Mouse (Mus musculus) embryonic fibroblast, embryonic 13.5 days (primary cell): ENCODE results near the gene Bcl2l12.

Experiments
- CTCF ChIP-seq: IDR thresholded peaks from 2 replicates; pipeline ENCODE4 v1.5.1; 2011; ENCODE audit warnings: mild to moderate bottlenecking, control low read depth, low read length, moderate library complexity, borderline replicate concordance; ENCODE audit not compliant: insufficient read depth
- POLR2A ChIP-seq: IDR thresholded peaks from 2 replicates; pipeline ENCODE4 v1.6.1; 2011; ENCODE audit warnings: low read depth, mild to moderate bottlenecking, control low read depth, low read length, moderate library complexity

GRCm38 (mm10) chr7:44953561-44953960 is 45.0 kb downstream of the Bcl2l12 start:
- TF ChIP-seq POLR2A (no peak), CTCF (no peak)
